Comparison of ENCODE assay signal across 34 mouse cellular contexts in the genomic region with DNA sequence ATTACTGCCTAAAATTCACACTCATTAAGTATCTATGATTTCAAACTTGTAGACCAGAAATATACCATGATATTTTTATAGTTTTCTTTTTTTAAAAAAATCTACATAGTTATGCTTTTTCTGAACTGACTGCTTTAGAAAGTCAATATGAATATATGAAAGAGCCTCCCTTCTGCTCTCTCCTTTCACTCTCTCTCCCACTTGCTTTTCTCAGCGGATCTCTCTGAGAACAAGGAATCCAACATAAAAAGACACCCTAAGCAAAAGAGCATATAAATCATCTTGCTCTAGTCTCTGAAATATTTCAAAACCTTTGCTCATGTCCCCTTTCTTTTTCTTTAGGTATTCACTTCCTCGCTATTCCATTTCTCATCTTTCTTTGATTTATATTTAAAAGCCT.
"Had no signal": no experiment of that assay in that cellular context is flagged by ENCODE, and none has a peak within 500 bp of the region (broad histone marks: within the 10 kb centered on the region; RNA-seq: fewer than 3 reads in every experiment).

No protein-coding gene starts in this region.

- H3K36me3 ChIP-seq: heart, embryonic 12.5 days; heart, embryonic 13.5 days; heart, embryonic 15.5 days; hindbrain, embryonic 10.5 days; hindbrain, embryonic 12.5 days; hindbrain, embryonic 13.5 days; hindbrain, embryonic 15.5 days; intestine, embryonic 15.5 days; kidney, embryonic 15.5 days had no signal

- H3K4me3 ChIP-seq: heart, embryonic 12.5 days; heart, embryonic 13.5 days; heart, embryonic 15.5 days; hindbrain, embryonic 10.5 days; hindbrain, embryonic 12.5 days; hindbrain, embryonic 13.5 days; hindbrain, embryonic 15.5 days; intestine, embryonic 15.5 days; kidney, embryonic 15.5 days; layer of hippocampus, adult 2 months; left cerebral cortex, adult 2 months had no signal

- H3K4me1 ChIP-seq: heart, embryonic 12.5 days; heart, embryonic 13.5 days; heart, embryonic 15.5 days; hindbrain, embryonic 10.5 days; hindbrain, embryonic 12.5 days; hindbrain, embryonic 13.5 days; hindbrain, embryonic 15.5 days; intestine, embryonic 15.5 days; kidney, embryonic 15.5 days had no signal

- H3K9me3 ChIP-seq: heart, embryonic 12.5 days; heart, embryonic 13.5 days; heart, embryonic 15.5 days; hindbrain, embryonic 10.5 days; hindbrain, embryonic 12.5 days; hindbrain, embryonic 13.5 days; hindbrain, embryonic 15.5 days; intestine, embryonic 15.5 days; kidney, embryonic 15.5 days had no signal

- H3K27me3 ChIP-seq: heart, embryonic 12.5 days; heart, embryonic 13.5 days; heart, embryonic 15.5 days; hindbrain, embryonic 12.5 days; hindbrain, embryonic 13.5 days; hindbrain, embryonic 15.5 days; intestine, embryonic 15.5 days; kidney, embryonic 15.5 days had no signal

- DNase-seq: heart, postnatal 10 days; heart, postnatal 14 days; heart, postnatal 36 days; heart, postnatal 4 days; kidney, adult 11 months; kidney, adult 18-20 months; kidney, adult 2 months; kidney, adult 8-10 months; kidney, adult 9 months; kidney, postnatal 10 days; kidney, postnatal 14 days; kidney, postnatal 25 days; kidney, postnatal 36 days; kidney, postnatal 4 days; layer of hippocampus, adult 9-11 months; layer of hippocampus, postnatal 36 days had no signal

- H3K27ac ChIP-seq: heart, embryonic 13.5 days; heart, embryonic 15.5 days; hindbrain, embryonic 10.5 days; hindbrain, embryonic 12.5 days; hindbrain, embryonic 13.5 days; hindbrain, embryonic 14.5 days; hindbrain, embryonic 15.5 days; hindbrain, postnatal 0 days; intestine, embryonic 15.5 days; kidney, embryonic 15.5 days; kidney, postnatal 0 days; layer of hippocampus, adult 2 months; left cerebral cortex, adult 2 months had no signal

- ATAC-seq: hindbrain, embryonic 16.5 days; hindbrain, postnatal 0 days; inflammation-experienced regulatory T-cells, adult 6 months; intestine, embryonic 15.5 days; intestine, embryonic 16.5 days; intestine, postnatal 0 days had no signal
